Comparison of ENCODE assay signal across 16 mouse cellular contexts in genomic region chr11:71636785-71637184, GRCm38 (mm10).
DNase-seq lines count a peak whose midpoint lies in the region; ATAC-seq and TF ChIP-seq lines count a peak whose summit lies in the region.
"Had no signal": no experiment of that assay in that cellular context is flagged by ENCODE, and none has a peak within 500 bp of the region (broad histone marks: within the 10 kb centered on the region; RNA-seq: fewer than 3 reads in every experiment).

No protein-coding gene starts in this region.

- DNase-seq in layer of hippocampus, adult 11-12 months (ENCODE audit: low spot score) = peak; percentile 6
- DNase-seq in layer of hippocampus, adult 9-10 months (ENCODE audit: low spot score) = no peak
- peak; percentile 67 for DNase-seq in cerebellum, adult 9-11 months
- peak; percentile 10 for DNase-seq in embryonic facial prominence, embryonic 10.5 days (ENCODE audit: low spot score)
- DNase-seq in liver, postnatal 0 days = no peak
- DNase-seq in thymus, adult 18-20 months = no peak
- DNase-seq in adrenal gland, postnatal 14 days = no peak
- DNase-seq: adrenal gland, adult 2 months; gastrocnemius, postnatal 14 days had no signal

- H3K4me2 ChIP-seq in neural tube, embryonic 15.5 days = no peak overlapping the region
- no peak overlapping the region for H3K4me2 ChIP-seq in liver, postnatal 0 days (ENCODE audit: low read depth, low read length)
- H3K4me2 ChIP-seq: heart, embryonic 13.5 days; limb, embryonic 13.5 days; lung, embryonic 14.5 days; midbrain, embryonic 12.5 days had no signal

- no peaks in the 10 kb centered on the region for H3K36me3 ChIP-seq in embryonic facial prominence, embryonic 10.5 days (replicated peaks)
- no peaks in the 10 kb centered on the region for H3K36me3 ChIP-seq in neural tube, embryonic 15.5 days
- no peaks in the 10 kb centered on the region for H3K36me3 ChIP-seq in liver, postnatal 0 days (replicated peaks; ENCODE audit: insufficient read depth, low read length)
- H3K36me3 ChIP-seq: heart, embryonic 13.5 days; limb, embryonic 13.5 days; midbrain, embryonic 12.5 days had no signal

- H3K9me3 ChIP-seq in embryonic facial prominence, embryonic 10.5 days = no peaks in the 10 kb centered on the region
- H3K9me3 ChIP-seq in neural tube, embryonic 15.5 days (replicated peaks) = no peaks in the 10 kb centered on the region
- no peaks in the 10 kb centered on the region for H3K9me3 ChIP-seq in liver, postnatal 0 days (ENCODE audit: low read length)
- H3K9me3 ChIP-seq: heart, embryonic 13.5 days; limb, embryonic 13.5 days; midbrain, embryonic 12.5 days had no signal

- 29% methylated on average over 5 of the region's 5 CpGs for WGBS in embryonic facial prominence, embryonic 10.5 days
- 10% methylated on average over 5 of the region's 5 CpGs for WGBS in neural tube, embryonic 15.5 days
- 30% methylated on average over 5 of the region's 5 CpGs for WGBS in liver, postnatal 0 days (ENCODE audit: insufficient replicate concordance)

- H3K4me3 ChIP-seq in embryonic facial prominence, embryonic 10.5 days = no peak overlapping the region
- no peak overlapping the region for H3K4me3 ChIP-seq in neural tube, embryonic 15.5 days (replicated peaks)
- no peak overlapping the region for H3K4me3 ChIP-seq in liver, postnatal 0 days (ENCODE audit: low read depth, low read length)
- H3K4me3 ChIP-seq: heart, embryonic 13.5 days; limb, embryonic 13.5 days; midbrain, embryonic 12.5 days had no signal

- ATAC-seq in neural tube, embryonic 15.5 days (ENCODE audit: low FRiP score) = no peak
- ATAC-seq in liver, postnatal 0 days = no peak
- ATAC-seq: inflammation-experienced regulatory T-cells, adult 6 months; Patski had no signal

- no peaks in the 10 kb centered on the region for H3K27me3 ChIP-seq in embryonic facial prominence, embryonic 10.5 days (replicated peaks; ENCODE audit: low read depth, poor library complexity, severe bottlenecking)
- no peaks in the 10 kb centered on the region for H3K27me3 ChIP-seq in neural tube, embryonic 15.5 days (replicated peaks)
- H3K27me3 ChIP-seq in liver, postnatal 0 days (ENCODE audit: insufficient read depth, low read length) = no peaks in the 10 kb centered on the region
- H3K27me3 ChIP-seq: heart, embryonic 13.5 days; limb, embryonic 13.5 days; midbrain, embryonic 12.5 days; Patski had no signal

- no peak for TF ChIP-seq EP300 in liver, postnatal 0 days (IDR thresholded peaks at IDR 0.05; ENCODE audit: low read depth)

- H3K4me1 ChIP-seq in embryonic facial prominence, embryonic 10.5 days = peaks cover 8% of the 10 kb centered on the region
- peaks cover 5% of the 10 kb centered on the region; the same call in 1 of the 2 replicates for H3K4me1 ChIP-seq in neural tube, embryonic 15.5 days
- no peaks in the 10 kb centered on the region for H3K4me1 ChIP-seq in liver, postnatal 0 days (ENCODE audit: insufficient read depth)
- H3K4me1 ChIP-seq: heart, embryonic 13.5 days; limb, embryonic 13.5 days had no signal

- TF ChIP-seq CTCF in liver, postnatal 0 days (IDR thresholded peaks at IDR 0.05; ENCODE audit: low read depth) = no peak

- no peak overlapping the region for H3K9ac ChIP-seq in neural tube, embryonic 15.5 days (replicated peaks)
- no peak overlapping the region for H3K9ac ChIP-seq in liver, postnatal 0 days (replicated peaks)
- H3K9ac ChIP-seq: heart, embryonic 13.5 days; limb, embryonic 13.5 days; lung, embryonic 14.5 days; midbrain, embryonic 12.5 days had no signal

- no peak overlapping the region for H3K27ac ChIP-seq in embryonic facial prominence, embryonic 10.5 days (replicated peaks)
- peak overlapping the region; percentile 33; the same call in 1 of the 2 replicates for H3K27ac ChIP-seq in neural tube, embryonic 15.5 days (replicated peaks)
- no peak overlapping the region for H3K27ac ChIP-seq in liver, postnatal 0 days (ENCODE audit: low read depth)
- H3K27ac ChIP-seq: heart, embryonic 13.5 days; limb, embryonic 13.5 days; midbrain, embryonic 12.5 days had no signal

Comparison
In these comparisons a context has a peak if more than half of its experiments do, and no peak if none do; other contexts are left out.
1. DNase-seq: peak in layer of hippocampus, adult 11-12 months (single experiment), cerebellum, adult 9-11 months (single experiment) and embryonic facial prominence, embryonic 10.5 days (single experiment); none in layer of hippocampus, adult 9-10 months (single experiment), liver, postnatal 0 days (single experiment), thymus, adult 18-20 months (0 of 2) and adrenal gland, postnatal 14 days (single experiment).